Mouse (Mus musculus) bone marrow, adult 2 months (tissue): Measurements from ENCODE around the gene Inpp4a.

Experiments
- CTCF ChIP-seq: fragments of 200-500 bp; IDR thresholded peaks from 2 replicates; pipeline ENCODE4 v1.5.1; 2011; ENCODE audit warnings: low read length, control low read depth; ENCODE audit not compliant: control insufficient read depth, insufficient read depth
- POLR2A ChIP-seq: fragments of 200-500 bp; IDR thresholded peaks from 2 replicates; pipeline ENCODE4 v1.6.1; 2011; ENCODE audit warnings: low read depth, mild to moderate bottlenecking, control low read depth, low read length, borderline replicate concordance; ENCODE audit not compliant: control insufficient read depth

DNA sequence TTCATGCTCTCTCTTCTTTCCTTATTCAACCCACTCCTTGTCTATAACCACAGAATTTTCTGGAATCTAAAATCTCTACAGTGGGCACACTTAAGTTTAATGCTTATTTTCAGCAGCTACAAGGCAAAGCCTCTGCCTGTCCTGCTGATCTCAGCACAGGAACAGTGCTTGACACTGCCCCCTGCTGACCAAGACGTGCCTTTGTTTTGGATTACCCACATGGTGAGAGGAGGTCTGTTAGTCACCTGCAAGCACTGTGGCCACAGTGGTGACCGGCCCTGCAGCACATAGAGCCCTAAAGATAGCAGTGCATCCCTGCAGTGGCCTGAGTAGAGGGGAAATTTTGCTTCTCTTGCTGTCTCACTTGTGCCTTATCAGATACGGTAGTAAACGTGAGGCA is 102.0 kb downstream of the Inpp4a start:
- TF ChIP-seq CTCF (peak; percentile 85), POLR2A (no peak)
